Mouse (Mus musculus): ENCODE results near the gene Cdt1. TPM values are rescaled to one million over a fixed set of nuclear protein-coding genes. Genes with fewer than 3 reads are reported as not detected.

Gene Cdt1
- total RNA-seq, 2 experiments from 2014 or later, result 0.82 to 1.1 TPM

GRCm38 (mm10) chr8:122573577-122573976, 5.8 kb downstream of the Cdt1 start:
- DNase-seq, result no peak

GRCm38 (mm10) chr8:122574264-122574663, 6.4 kb downstream of the Cdt1 start:
- no peak for DNase-seq

GRCm38 (mm10) chr8:122574667-122575251, 6.9 kb downstream of the Cdt1 start:
- DNase-seq, result no peak

GRCm38 (mm10) chr8:122575286-122575685, 7.5 kb downstream of the Cdt1 start:
- no peak for DNase-seq

- DNase-seq, result no peak
Observed at GRCm38 (mm10) chr8:122575735-122576647, 8.2 kb downstream of the Cdt1 start.

- peak; percentile 90 for DNase-seq
Observed at GRCm38 (mm10) chr8:122576648-122577022, 8.8 kb downstream of the Cdt1 start, which contains the start of gene Aprt. TSS of gene Aprt (minus strand) at chr8:122576909.

- DNase-seq, result no peak
Observed at GRCm38 (mm10) chr8:122577116-122577515, 9.3 kb downstream of the Cdt1 start.

- DNase-seq, result no peak
Observed at GRCm38 (mm10) chr8:122579196-122579595, 11.4 kb downstream of the Cdt1 start.

GRCm38 (mm10) chr8:122580926-122581325, 13.1 kb downstream of the Cdt1 start:
- no peak for DNase-seq

GRCm38 (mm10) chr8:122584981-122585380, 17.2 kb downstream of the Cdt1 start:
- DNase-seq, result no peak

GRCm38 (mm10) chr8:122585411-122585891, 17.6 kb downstream of the Cdt1 start:
- DNase-seq, result no peak

GRCm38 (mm10) chr8:122586171-122586570, 18.4 kb downstream of the Cdt1 start:
- no peak for DNase-seq

GRCm38 (mm10) chr8:122586749-122587148, 18.9 kb downstream of the Cdt1 start:
- no peak for DNase-seq

GRCm38 (mm10) chr8:122593240-122593639, 25.4 kb downstream of the Cdt1 start:
- no peak for DNase-seq

- no peak for DNase-seq
Observed at GRCm38 (mm10) chr8:122593783-122594507, 26.1 kb downstream of the Cdt1 start.

- DNase-seq, result no peak
Observed at GRCm38 (mm10) chr8:122596031-122596430, 28.2 kb downstream of the Cdt1 start.

- no peak for DNase-seq
Observed at GRCm38 (mm10) chr8:122600666-122601065, 32.9 kb downstream of the Cdt1 start.

GRCm38 (mm10) chr8:122604640-122605039, 36.8 kb downstream of the Cdt1 start:
- no peak for DNase-seq

- DNase-seq, result no peak
Observed at GRCm38 (mm10) chr8:122605367-122605766, 37.6 kb downstream of the Cdt1 start.

- no peak for DNase-seq
Observed at GRCm38 (mm10) chr8:122606810-122607209, 39.0 kb downstream of the Cdt1 start.

GRCm38 (mm10) chr8:122610209-122610608, 42.4 kb downstream of the Cdt1 start:
- DNase-seq, result no peak

- DNase-seq, result no peak
Observed at GRCm38 (mm10) chr8:122610612-122611277, 42.9 kb downstream of the Cdt1 start.

Data from gastrocnemius, postnatal 25 days (tissue).